ENCODE assay signal across 22 mouse cellular contexts in the genomic region with DNA sequence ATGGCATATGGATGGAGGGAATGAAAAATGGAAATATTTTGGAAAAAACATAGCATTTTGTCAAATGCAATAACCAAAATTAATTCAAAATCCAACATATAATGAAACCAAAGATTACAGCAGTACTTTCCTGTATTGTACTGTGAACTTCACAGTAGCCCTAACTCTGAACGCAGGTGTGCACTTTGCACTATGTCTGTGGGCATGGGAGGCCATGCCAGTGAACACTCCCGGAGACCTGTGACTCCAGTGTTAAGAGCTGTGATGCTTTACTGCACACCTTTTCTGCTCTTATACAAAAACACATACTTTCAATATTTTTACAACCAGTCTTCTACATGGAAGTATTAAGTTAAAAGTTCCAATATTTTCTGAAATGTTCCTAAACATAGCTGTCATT.
"Had no signal": no experiment of that assay in that cellular context is flagged by ENCODE, and none has a peak within 500 bp of the region (broad histone marks: within the 10 kb centered on the region; RNA-seq: fewer than 3 reads in every experiment).

No protein-coding gene starts in this region.

- H3K9me3 ChIP-seq: lung, embryonic 15.5 days; midbrain, embryonic 10.5 days; midbrain, embryonic 12.5 days; neural tube, embryonic 13.5 days; neural tube, embryonic 15.5 days had no signal

- H3K27ac ChIP-seq: lung, embryonic 15.5 days; macrophage; midbrain, embryonic 10.5 days; midbrain, embryonic 12.5 days; neural tube, embryonic 13.5 days; neural tube, embryonic 15.5 days had no signal

- ATAC-seq: liver, postnatal 0 days; lung, postnatal 0 days; midbrain, embryonic 16.5 days had no signal

- H3K4me1 ChIP-seq: lung, embryonic 15.5 days; midbrain, embryonic 10.5 days; midbrain, embryonic 12.5 days; neural tube, embryonic 13.5 days; neural tube, embryonic 15.5 days had no signal

- H3K4me3 ChIP-seq: lung, embryonic 15.5 days; midbrain, embryonic 10.5 days; midbrain, embryonic 12.5 days; myocyte; neural tube, embryonic 13.5 days; neural tube, embryonic 15.5 days had no signal

- H3K27me3 ChIP-seq: lung, embryonic 15.5 days; midbrain, embryonic 12.5 days; neural tube, embryonic 13.5 days; neural tube, embryonic 15.5 days had no signal

- H3K9ac ChIP-seq: liver, postnatal 0 days; lung, embryonic 15.5 days; midbrain, embryonic 12.5 days; neural tube, embryonic 13.5 days; neural tube, embryonic 15.5 days had no signal

- H3K4me2 ChIP-seq: lung, embryonic 15.5 days; midbrain, embryonic 12.5 days; neural tube, embryonic 13.5 days; neural tube, embryonic 15.5 days had no signal

- DNase-seq: liver, postnatal 0 days; lung, adult 2 months; lung, postnatal 14 days; lung, postnatal 36 days; midbrain, embryonic 14.5 days; retina, postnatal 1 day; right cerebral cortex, adult 18-20 months; right cerebral cortex, postnatal 25 days; right cerebral cortex, postnatal 4 days; spleen, adult 18-20 months; thymus, adult 18-20 months; thymus, postnatal 14 days; thymus, postnatal 36 days had no signal
